Mouse (Mus musculus): Measurements from ENCODE around the gene Catsperd. TPM values are rescaled to one million over a fixed set of nuclear protein-coding genes. Genes with fewer than 3 reads are reported as not detected.
"Not testable (repeated sequence)": the region's sequence is repeated elsewhere in the genome, so short reads cannot be mapped to it uniquely, and the experiment has no call there.

Gene Catsperd
- polyA plus RNA-seq, 1 experiment from 2014 or later = 0.35 TPM

DNA sequence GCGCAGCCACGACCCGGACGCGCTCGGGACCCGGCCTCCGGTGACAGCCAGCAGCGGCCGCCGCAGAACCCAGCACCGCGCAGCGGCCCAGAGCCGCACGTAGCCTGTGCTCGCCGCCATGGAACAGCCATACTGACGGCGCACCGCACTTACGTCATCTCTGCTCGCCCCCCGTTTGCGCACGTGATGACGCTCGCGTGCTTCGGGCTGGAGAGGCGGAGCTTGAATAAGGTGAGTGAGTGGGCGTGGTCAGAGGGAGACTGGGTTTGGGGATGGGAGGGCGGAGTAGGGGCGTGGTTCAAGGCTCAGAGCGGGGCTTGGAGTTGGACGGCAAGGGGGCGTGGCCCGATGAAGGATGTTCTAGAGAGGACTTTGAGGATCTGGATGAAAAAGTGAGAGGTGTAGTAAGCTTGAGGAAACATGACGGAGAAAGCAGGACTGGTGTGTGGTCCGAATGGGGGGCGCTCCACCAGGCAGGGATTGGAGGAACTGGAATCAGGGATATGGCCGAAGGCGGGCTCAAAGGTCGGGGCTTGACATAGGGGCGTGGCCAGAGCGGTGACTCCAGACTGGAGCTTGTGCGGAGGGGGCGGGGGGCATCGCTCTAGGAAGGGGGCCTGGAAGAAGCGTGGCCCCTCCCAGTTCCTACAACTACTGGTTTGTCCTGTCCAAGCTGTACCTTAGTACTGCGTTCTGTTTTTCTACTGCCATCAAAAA is 1.0 kb upstream of the Catsperd start, which contains the start of gene Lonp1:
Gene Lonp1 (minus strand): TSS at position 134 of the 717 bp plus-strand sequence.
- H3K27me3 ChIP-seq = no peaks in the 10 kb centered on the region
- ATAC-seq (peak; percentile 77), DNase-seq (ENCODE audit: low read depth, low spot score) (peak; percentile 83)
- ChIA-PET POLR2A (interaction anchor here (1.2 kb wide), 1 partner anchor 19 kb away, joined by 3 read pairs; no protein-coding TSS in a partner anchor), CTCF (interaction anchor here (1.1 to 1.8 kb wide), 2 partner anchors 29 to 42 kb away, joined by 4 to 9 read pairs; no protein-coding TSS in a partner anchor)
- no peak for TF ChIP-seq CTCF (IDR thresholded peaks at IDR 0.05)
- in situ Hi-C loops (cut with MboI; ENCODE audit: low pct_unique_long_range_greater_than_20kb) = loop anchor here (5.0 kb wide), 1 partner anchor 40 kb away; no protein-coding TSS in a partner anchor

DNA sequence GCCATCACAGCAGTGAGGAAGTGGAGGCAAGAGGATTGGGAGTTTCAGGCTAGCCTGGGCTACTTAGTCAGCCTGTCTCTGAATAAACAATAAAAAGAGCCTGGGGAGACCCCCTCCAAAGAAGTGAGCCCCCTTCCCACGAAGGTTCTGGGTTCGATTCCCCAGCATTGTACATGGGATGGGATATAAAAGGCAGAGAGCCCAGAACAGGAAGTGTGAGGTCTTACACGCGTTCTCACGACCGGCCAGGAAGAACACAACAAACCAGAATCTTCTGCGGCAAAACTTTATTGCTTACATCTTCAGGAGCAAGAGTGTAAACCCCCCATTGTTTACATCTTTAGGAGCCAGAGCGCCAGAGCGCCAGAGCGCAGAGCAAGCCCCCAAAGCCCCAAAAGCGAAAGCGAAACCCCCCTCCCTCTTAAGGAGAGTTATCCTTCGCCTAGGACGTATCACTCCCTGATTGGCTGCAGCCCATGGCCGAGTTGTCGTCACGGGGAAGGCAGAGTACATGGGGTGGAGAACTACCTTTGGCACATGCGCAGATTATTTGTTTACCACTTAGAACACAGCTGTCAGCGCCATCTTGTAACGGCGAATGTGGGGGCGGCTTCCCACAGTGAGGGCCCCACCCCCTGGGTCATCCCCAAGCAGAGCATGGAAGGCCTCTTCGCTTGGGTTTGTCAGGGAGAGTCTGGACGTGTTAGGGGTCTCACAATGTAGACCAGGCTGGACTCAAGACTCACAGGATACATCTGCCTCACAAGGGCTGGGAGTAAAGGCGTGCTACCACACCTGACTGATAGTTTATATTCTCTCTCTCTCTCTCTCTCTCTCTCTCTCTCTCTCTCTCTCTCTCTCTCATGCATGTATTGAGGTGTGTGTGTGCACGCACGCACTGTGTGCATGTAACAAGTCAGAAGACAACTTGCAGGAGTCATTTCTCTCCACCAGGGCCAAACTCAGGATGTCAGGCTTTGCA is 2.1 kb downstream of the Catsperd start:
- in situ Hi-C loops (cut with MboI; ENCODE audit: low pct_unique_long_range_greater_than_20kb) = loop anchor here (5.0 kb wide), 1 partner anchor 37 kb away; no protein-coding TSS in a partner anchor
- H3K27me3 ChIP-seq; POLR2A ChIA-PET; DNase-seq (ENCODE audit: low read depth, low spot score); ATAC-seq; CTCF ChIA-PET: not testable (repeated sequence)

GRCm38 (mm10) chr17:56631807-56632206 is 3.9 kb downstream of the Catsperd start:
- H3K27me3 ChIP-seq = no peaks in the 10 kb centered on the region
- DNase-seq (ENCODE audit: low read depth, low spot score) (no peak), ATAC-seq (no peak)
- ChIA-PET CTCF (no interaction called here), POLR2A (no interaction called here)
- TF ChIP-seq CTCF (IDR thresholded peaks at IDR 0.05) = no peak
- in situ Hi-C loops (cut with MboI; ENCODE audit: low pct_unique_long_range_greater_than_20kb) = no loop called here

GRCm38 (mm10) chr17:56634023-56634422 is 6.1 kb downstream of the Catsperd start:
- ATAC-seq (no peak), DNase-seq (ENCODE audit: low read depth, low spot score) (no peak)
- H3K27me3 ChIP-seq = peaks cover 5% of the 10 kb centered on the region
- ChIA-PET CTCF (no interaction called here), POLR2A (no interaction called here)
- in situ Hi-C loops (cut with MboI; ENCODE audit: low pct_unique_long_range_greater_than_20kb) = no loop called here
- no peak for TF ChIP-seq CTCF (IDR thresholded peaks at IDR 0.05)

GRCm38 (mm10) chr17:56643237-56643636 is 15.3 kb downstream of the Catsperd start:
- no peak for ATAC-seq
- H3K27me3 ChIP-seq = peaks cover 3% of the 10 kb centered on the region
- in situ Hi-C loops (cut with MboI; ENCODE audit: low pct_unique_long_range_greater_than_20kb) = no loop called here
- ChIA-PET POLR2A (interaction anchor here (0.6 kb wide), 1 partner anchor 110 kb away, joined by 3 read pairs; no protein-coding TSS in a partner anchor), CTCF (interaction anchor here (1.0 kb wide), 1 partner anchor 11 kb away, joined by 3 read pairs; no protein-coding TSS in a partner anchor)
- no peak for DNase-seq (ENCODE audit: low read depth, low spot score)
- no peak for TF ChIP-seq CTCF (IDR thresholded peaks at IDR 0.05)

GRCm38 (mm10) chr17:56647546-56647945 is 19.6 kb downstream of the Catsperd start:
- POLR2A ChIA-PET = no interaction called here
- DNase-seq (ENCODE audit: low read depth, low spot score) (no peak), ATAC-seq (no peak)
- no peak for TF ChIP-seq CTCF (IDR thresholded peaks at IDR 0.05)
- H3K27me3 ChIP-seq = no peaks in the 10 kb centered on the region
- in situ Hi-C loops (cut with MboI; ENCODE audit: low pct_unique_long_range_greater_than_20kb) = no loop called here
- CTCF ChIA-PET = no interaction called here

DNA sequence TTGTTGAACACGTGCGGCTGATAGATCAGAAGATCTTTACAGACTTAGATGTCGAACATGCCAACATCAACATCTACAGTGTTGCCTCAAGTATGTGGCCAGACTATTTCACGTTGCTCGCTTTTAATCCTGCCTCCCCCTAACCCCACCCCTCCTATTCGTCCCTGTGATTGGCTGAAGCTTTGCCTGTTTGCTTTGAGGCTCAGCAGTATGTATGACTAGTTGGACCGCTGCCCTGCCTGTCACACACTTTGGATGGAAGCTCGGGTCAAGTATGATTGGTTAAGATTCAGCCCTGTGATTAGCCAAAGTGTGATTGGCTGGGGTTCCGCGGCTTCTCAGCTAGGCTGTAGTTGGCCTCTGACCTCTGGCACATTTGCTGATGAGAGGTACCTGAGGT is 23.9 kb downstream of the Catsperd start:
- no peaks in the 10 kb centered on the region for H3K27me3 ChIP-seq
- ATAC-seq = no peak
- TF ChIP-seq CTCF (IDR thresholded peaks at IDR 0.05) = no peak
- CTCF ChIA-PET = interaction anchor here (1.5 kb wide), 1 partner anchor 15 kb away, joined by 3 read pairs; no protein-coding TSS in a partner anchor
- DNase-seq (ENCODE audit: low read depth, low spot score) = no peak
- POLR2A ChIA-PET = interaction anchor here (0.6 kb wide), 1 partner anchor 139 kb away, joined by 4 read pairs; no protein-coding TSS in a partner anchor
- in situ Hi-C loops (cut with MboI; ENCODE audit: low pct_unique_long_range_greater_than_20kb) = loop anchor here (5.0 kb wide), 1 partner anchor 84 kb away; no protein-coding TSS in a partner anchor

- ChIA-PET CTCF (no interaction called here), POLR2A (no interaction called here)
- no peak for TF ChIP-seq CTCF (IDR thresholded peaks at IDR 0.05)
- no peaks in the 10 kb centered on the region for H3K27me3 ChIP-seq
- ATAC-seq (no peak), DNase-seq (ENCODE audit: low read depth, low spot score) (no peak)
- in situ Hi-C loops (cut with MboI; ENCODE audit: low pct_unique_long_range_greater_than_20kb) = loop anchor here (5.0 kb wide), 1 partner anchor 87 kb away; no protein-coding TSS in a partner anchor
These were observed 26.8 kb downstream of the Catsperd start for GRCm38 (mm10) chr17:56654771-56655170.

DNA sequence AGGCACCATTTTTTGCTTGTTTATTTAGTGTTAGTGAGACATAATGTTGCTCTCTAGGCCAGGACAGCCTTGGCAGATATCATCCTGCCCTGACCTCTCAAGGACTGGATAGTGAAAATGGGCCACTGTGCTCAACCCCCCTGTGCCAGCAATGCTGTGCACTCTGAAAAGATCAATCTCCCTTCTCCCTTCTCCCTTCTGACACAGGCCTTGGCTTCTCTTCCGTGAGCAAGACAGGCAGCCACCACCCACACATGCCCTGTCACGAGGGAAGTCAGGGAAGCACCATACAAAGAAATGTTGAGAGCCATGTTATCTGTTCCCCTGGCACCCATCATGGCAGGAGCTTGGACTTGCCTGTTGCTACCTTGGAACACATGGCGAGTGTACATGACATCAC is 27.4 kb downstream of the Catsperd start:
- no peak for DNase-seq (ENCODE audit: low read depth, low spot score)
- ATAC-seq = no peak
- in situ Hi-C loops (cut with MboI; ENCODE audit: low pct_unique_long_range_greater_than_20kb) = no loop called here
- no peaks in the 10 kb centered on the region for H3K27me3 ChIP-seq
- ChIA-PET POLR2A (no interaction called here), CTCF (no interaction called here)
- TF ChIP-seq CTCF (IDR thresholded peaks at IDR 0.05) = no peak

DNA sequence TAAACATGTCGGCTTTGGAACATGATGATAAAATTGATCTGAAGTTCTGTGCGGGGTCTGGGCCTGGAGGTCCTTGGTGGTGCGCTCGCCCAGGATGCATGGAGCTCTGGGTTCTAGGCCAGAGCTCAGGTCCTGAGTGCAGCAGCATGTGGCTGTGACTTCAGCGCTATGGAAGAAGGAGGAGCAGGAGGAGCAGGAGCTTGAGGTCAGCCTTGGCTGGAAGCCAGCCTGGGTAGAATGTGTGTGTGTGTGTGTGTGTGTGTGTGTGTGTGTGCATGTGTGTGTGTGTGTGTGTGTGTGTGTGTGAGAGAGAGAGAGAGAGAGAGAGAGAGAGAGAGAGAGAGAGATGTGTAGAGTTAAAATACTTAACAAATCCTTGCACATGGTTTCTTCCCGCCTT is 28.2 kb downstream of the Catsperd start:
- ChIA-PET POLR2A (interaction anchor here (0.6 kb wide), 1 partner anchor 96 kb away, joined by 3 read pairs; no protein-coding TSS in a partner anchor), CTCF (interaction anchor here (1.0 kb wide), 1 partner anchor 29 kb away, joined by 4 read pairs; the partner anchor contains the start of gene Catsperd)
- ATAC-seq = no peak
- in situ Hi-C loops (cut with MboI; ENCODE audit: low pct_unique_long_range_greater_than_20kb) = no loop called here
- TF ChIP-seq CTCF (IDR thresholded peaks at IDR 0.05) = no peak
- no peak for DNase-seq (ENCODE audit: low read depth, low spot score)
- no peaks in the 10 kb centered on the region for H3K27me3 ChIP-seq

Measured in Patski (cell line).